Mouse (Mus musculus): ENCODE data around the gene Atp2c2. TPM values are rescaled to one million over a fixed set of nuclear protein-coding genes. Genes with fewer than 3 reads are reported as not detected.

Gene Atp2c2
- polyA plus RNA-seq (2014; fragmentation: Nextera tagmentation; extraction: Ambion mirVana): 0.71 and 2.0 TPM in 2 replicates

DNA sequence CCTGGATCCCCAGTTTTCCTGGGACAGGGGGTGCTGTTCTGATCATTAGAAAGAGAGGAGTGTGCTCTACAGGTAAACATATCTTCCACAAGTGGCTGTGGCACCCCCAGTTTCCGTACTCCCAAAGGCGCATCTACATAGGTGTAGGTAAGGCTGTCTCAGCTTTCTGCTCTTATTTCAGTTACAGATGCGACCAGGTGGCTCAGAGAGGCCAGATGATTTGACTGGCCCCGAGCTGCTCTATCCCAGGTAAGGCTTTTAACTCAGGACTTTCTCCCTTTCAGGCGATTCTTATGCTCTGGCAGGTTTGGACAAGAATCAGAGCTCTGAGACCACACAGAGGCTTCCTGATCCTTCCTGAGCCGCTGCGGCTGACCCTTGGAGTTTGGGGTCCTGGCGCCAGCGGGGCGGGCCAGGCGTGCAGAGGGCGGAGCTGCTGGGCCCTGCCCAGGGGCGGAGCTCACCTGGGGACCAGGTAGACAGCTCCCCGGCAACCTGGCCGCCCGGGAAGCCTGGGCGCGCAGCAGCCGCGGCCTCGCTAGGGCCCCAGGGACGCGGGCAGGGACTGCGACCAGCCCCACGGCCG is at the start of gene Atp2c2:
TSS of gene Atp2c2 (plus strand) at position 461 of the 586 bp plus-strand sequence.
- 2% methylated on average over 26 of the region's 26 CpGs for WGBS
- peaks cover 36% of the 10 kb centered on the region for H3K27me3 ChIP-seq (ENCODE audit: control insufficient read depth, insufficient read depth, low read length)
- ATAC-seq (ENCODE audit: insufficient number of reproducible peaks, low FRiP score, low TSS enrichment, low read depth) (no peak), DNase-seq (ENCODE audit: low spot score) (peak; percentile 38)
- no peaks in the 10 kb centered on the region for H3K9me3 ChIP-seq (ENCODE audit: control insufficient read depth, low read length)
- H3K4me2 ChIP-seq (ENCODE audit: low read depth, severe bottlenecking): peak within 1 kb of the TSS; percentile 31
- H3K27ac ChIP-seq (replicated peaks; ENCODE audit: low read depth, low read length): no peak within 1 kb of the TSS
- peak within 1 kb of the TSS; percentile 30; the same call in 1 of the 2 replicates for H3K9ac ChIP-seq (ENCODE audit: low read length)
- no peaks in the 10 kb centered on the region for H3K4me1 ChIP-seq (ENCODE audit: control insufficient read depth, insufficient read depth, low read length)
- H3K36me3 ChIP-seq (ENCODE audit: control insufficient read depth, insufficient read depth, low read length): no peaks in the 10 kb centered on the region
- H3K4me3 ChIP-seq (ENCODE audit: low read depth, low read length): no peak within 1 kb of the TSS

DNA sequence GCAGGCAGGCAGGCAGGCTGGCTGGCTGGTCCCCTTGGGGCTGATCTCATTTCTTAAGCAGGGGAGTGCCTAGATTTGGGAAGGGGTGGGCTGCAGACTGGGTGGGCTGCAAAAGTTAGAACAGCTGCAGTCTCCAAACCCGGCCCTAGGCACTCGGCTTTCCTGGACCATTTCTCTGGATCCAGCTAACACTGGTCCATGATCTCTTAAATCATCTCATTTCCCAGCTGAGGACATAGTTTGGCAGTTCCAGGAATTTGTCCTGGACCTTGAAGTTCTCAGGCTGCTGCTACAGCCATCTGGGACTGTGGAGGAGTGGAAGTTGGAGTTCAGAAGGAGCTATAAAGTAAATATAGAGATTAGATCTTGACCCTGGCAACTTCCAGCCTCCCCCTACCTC is 48.5 kb upstream of the Atp2c2 start:
- Histone ChIP-seq H3K4me1 (ENCODE audit: control insufficient read depth, insufficient read depth, low read length) (peaks cover 3% of the 10 kb centered on the region; the same call in 1 of the 2 replicates), H3K9me3 (ENCODE audit: control insufficient read depth, low read length) (no peaks in the 10 kb centered on the region; the same call in 1 of the 2 replicates), H3K9ac (ENCODE audit: low read length) (no peak overlapping the region), H3K4me2 (ENCODE audit: low read depth, severe bottlenecking) (no peak overlapping the region), H3K27ac (replicated peaks; ENCODE audit: low read depth, low read length) (no peak overlapping the region), H3K27me3 (ENCODE audit: control insufficient read depth, insufficient read depth, low read length) (no peaks in the 10 kb centered on the region), H3K36me3 (ENCODE audit: control insufficient read depth, insufficient read depth, low read length) (no peaks in the 10 kb centered on the region), H3K4me3 (ENCODE audit: low read depth, low read length) (no peak overlapping the region)
- no peak for DNase-seq (ENCODE audit: low spot score)
- 25% methylated on average over 2 of the region's 2 CpGs for WGBS
- no peak for ATAC-seq (ENCODE audit: insufficient number of reproducible peaks, low FRiP score, low TSS enrichment, low read depth)

DNA sequence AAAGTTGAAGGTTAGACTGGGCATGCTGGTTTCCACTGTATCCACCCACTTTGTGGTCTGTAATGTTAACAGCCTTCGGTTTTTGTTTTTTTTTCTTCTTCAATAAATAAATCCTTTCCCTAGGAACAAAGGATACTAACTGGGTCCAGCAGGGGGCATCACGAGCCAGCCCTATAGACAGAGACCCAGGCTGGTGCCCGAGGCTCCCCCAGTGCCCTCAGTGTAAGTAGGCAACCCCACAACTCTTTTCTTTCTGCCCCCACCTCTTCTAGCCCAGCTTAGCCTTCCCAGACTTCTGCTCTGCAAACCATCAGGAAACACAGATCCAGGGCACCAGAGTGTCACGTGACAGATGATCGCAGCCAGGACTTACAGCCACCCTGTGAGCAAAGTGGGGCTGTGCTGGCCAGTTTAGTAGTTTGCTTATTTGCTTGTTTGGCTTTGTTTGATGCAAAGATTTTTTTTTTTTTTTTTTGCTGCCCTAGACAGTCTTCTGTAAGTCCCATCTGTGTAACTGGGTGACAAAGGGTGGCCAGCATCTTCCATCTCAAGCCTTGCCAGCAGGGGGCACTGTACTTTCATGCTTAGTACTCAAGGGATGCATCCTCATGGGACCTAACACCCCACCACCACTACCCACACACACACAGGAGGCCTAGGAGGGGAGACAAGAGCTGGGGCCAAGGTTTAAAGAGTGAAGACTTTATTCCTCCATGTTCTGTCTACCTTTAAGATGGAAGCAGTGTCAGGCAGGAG is 42.9 kb upstream of the Atp2c2 start:
- DNase-seq (ENCODE audit: low spot score): no peak
- Histone ChIP-seq H3K4me1 (ENCODE audit: control insufficient read depth, insufficient read depth, low read length) (peaks cover 6% of the 10 kb centered on the region), H3K36me3 (ENCODE audit: control insufficient read depth, insufficient read depth, low read length) (no peaks in the 10 kb centered on the region), H3K9ac (ENCODE audit: low read length) (no peak overlapping the region), H3K4me3 (ENCODE audit: low read depth, low read length) (no peak overlapping the region), H3K27me3 (ENCODE audit: control insufficient read depth, insufficient read depth, low read length) (no peaks in the 10 kb centered on the region), H3K27ac (replicated peaks; ENCODE audit: low read depth, low read length) (no peak overlapping the region), H3K9me3 (ENCODE audit: control insufficient read depth, low read length) (no peaks in the 10 kb centered on the region), H3K4me2 (ENCODE audit: low read depth, severe bottlenecking) (no peak overlapping the region)
- ATAC-seq (ENCODE audit: insufficient number of reproducible peaks, low FRiP score, low TSS enrichment, low read depth): no peak
- WGBS: 61% methylated on average over 5 of the region's 5 CpGs

DNA sequence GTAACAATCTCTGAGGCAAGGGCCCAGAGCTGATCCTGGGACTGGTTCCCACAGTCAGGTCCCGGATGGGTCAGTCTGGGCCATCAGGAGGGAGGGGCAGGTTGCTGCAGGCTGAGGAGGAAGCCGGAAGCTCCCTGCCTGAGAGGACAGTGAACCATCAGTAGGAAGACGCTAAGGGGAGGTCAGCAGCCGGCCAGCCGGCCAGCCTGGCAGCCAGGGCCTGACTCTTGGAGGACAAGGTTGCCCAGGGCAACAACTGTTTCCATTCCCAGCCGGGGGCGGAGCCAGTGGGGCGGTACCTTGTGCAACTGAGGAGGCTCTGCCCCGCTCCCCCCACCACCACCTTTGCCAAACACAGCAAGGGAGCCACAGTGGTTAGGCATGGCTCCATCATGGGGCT is 38.7 kb upstream of the Atp2c2 start:
- Histone ChIP-seq H3K4me2 (ENCODE audit: low read depth, severe bottlenecking) (no peak overlapping the region), H3K27me3 (ENCODE audit: control insufficient read depth, insufficient read depth, low read length) (peaks cover 4% of the 10 kb centered on the region; the same call in 1 of the 2 replicates), H3K9me3 (ENCODE audit: control insufficient read depth, low read length) (no peaks in the 10 kb centered on the region), H3K36me3 (ENCODE audit: control insufficient read depth, insufficient read depth, low read length) (no peaks in the 10 kb centered on the region), H3K27ac (replicated peaks; ENCODE audit: low read depth, low read length) (no peak overlapping the region), H3K9ac (ENCODE audit: low read length) (peak overlapping the region; percentile 53), H3K4me3 (ENCODE audit: low read depth, low read length) (no peak overlapping the region), H3K4me1 (ENCODE audit: control insufficient read depth, insufficient read depth, low read length) (peaks cover 8% of the 10 kb centered on the region)
- peak; percentile 67 for DNase-seq (ENCODE audit: low spot score)
- ATAC-seq (ENCODE audit: insufficient number of reproducible peaks, low FRiP score, low TSS enrichment, low read depth): 0 out of 2 replicates have a peak, but pooled peaks have one; percentile 9
- 12% methylated on average over 9 of the region's 9 CpGs for WGBS

DNA sequence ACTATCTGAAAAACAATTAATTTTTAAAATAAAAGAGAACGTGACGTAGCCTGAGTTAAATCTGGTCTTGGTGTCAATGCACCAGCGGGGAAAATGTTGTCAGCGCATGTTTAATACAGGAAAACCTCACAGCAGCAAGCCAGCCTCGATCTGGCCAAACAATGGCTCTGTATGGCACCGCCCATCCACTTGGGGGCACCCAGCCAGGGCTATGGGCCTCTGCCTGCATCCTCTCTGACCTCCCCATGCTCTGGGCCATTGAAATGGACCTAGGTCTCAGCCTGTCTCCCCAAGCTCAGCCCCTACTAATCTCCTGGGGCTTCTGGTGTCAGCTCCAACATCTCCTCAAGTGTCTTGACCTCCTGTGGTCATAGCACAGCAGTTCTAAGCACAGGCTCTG is 37.9 kb upstream of the Atp2c2 start:
- Histone ChIP-seq H3K9ac (ENCODE audit: low read length) (no peak overlapping the region), H3K4me3 (ENCODE audit: low read depth, low read length) (no peak overlapping the region), H3K27me3 (ENCODE audit: control insufficient read depth, insufficient read depth, low read length) (peaks cover 4% of the 10 kb centered on the region; the same call in 1 of the 2 replicates), H3K9me3 (ENCODE audit: control insufficient read depth, low read length) (no peaks in the 10 kb centered on the region), H3K4me1 (ENCODE audit: control insufficient read depth, insufficient read depth, low read length) (peaks cover 9% of the 10 kb centered on the region), H3K27ac (replicated peaks; ENCODE audit: low read depth, low read length) (no peak overlapping the region), H3K36me3 (ENCODE audit: control insufficient read depth, insufficient read depth, low read length) (no peaks in the 10 kb centered on the region), H3K4me2 (ENCODE audit: low read depth, severe bottlenecking) (no peak overlapping the region)
- ATAC-seq (ENCODE audit: insufficient number of reproducible peaks, low FRiP score, low TSS enrichment, low read depth) (no peak), DNase-seq (ENCODE audit: low spot score) (no peak)
- WGBS: 77% methylated on average over 6 of the region's 6 CpGs

DNA sequence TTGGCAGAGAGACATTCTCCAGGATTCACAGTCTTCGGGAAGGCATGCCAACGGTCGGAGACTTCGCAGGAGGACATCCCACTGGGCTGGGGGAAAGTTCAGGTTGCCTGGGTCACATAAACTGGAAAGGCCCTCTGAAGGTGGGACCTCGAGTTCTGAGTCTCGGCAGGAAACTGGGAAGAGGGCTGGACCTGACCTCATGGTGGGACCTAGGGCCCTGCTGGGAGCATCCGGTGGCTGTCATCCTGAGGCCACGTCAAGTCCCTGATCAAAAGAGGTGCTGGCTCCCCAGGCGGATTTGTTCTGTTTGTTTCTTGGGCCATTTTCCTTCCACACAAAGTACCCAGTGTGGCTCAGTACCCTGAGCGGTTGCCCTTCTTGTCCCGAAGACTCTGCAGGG is 36.4 kb upstream of the Atp2c2 start:
- DNase-seq (ENCODE audit: low spot score): no peak
- 69% methylated on average over 11 of the region's 11 CpGs for WGBS
- H3K36me3 ChIP-seq (ENCODE audit: control insufficient read depth, insufficient read depth, low read length): no peaks in the 10 kb centered on the region
- H3K27ac ChIP-seq (replicated peaks; ENCODE audit: low read depth, low read length): no peak overlapping the region
- H3K27me3 ChIP-seq (ENCODE audit: control insufficient read depth, insufficient read depth, low read length): peaks cover 4% of the 10 kb centered on the region; the same call in 1 of the 2 replicates
- peaks cover 9% of the 10 kb centered on the region for H3K4me1 ChIP-seq (ENCODE audit: control insufficient read depth, insufficient read depth, low read length)
- no peak overlapping the region for H3K4me2 ChIP-seq (ENCODE audit: low read depth, severe bottlenecking)
- no peak overlapping the region for H3K4me3 ChIP-seq (ENCODE audit: low read depth, low read length)
- no peak for ATAC-seq (ENCODE audit: insufficient number of reproducible peaks, low FRiP score, low TSS enrichment, low read depth)
- H3K9ac ChIP-seq (ENCODE audit: low read length): no peak overlapping the region
- H3K9me3 ChIP-seq (ENCODE audit: control insufficient read depth, low read length): no peaks in the 10 kb centered on the region

DNA sequence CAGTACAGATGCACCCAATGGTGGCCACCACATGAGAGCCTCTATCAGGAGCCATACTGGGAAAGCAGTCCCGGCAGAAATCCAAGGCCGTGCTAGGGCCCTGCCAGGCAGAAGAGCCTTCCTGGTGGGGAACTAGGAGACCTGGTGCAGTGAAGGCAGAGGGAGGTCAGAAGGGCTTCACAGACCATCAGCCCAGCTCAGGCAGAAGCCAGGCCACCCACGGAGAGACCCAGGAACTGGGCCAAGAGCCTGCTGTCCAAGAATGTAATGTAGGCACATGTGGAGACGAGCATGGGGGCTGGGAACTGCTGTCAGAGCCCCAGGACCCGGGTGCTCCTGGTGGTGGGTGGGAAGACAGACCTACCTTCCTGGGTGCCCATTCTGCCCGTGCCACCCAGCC is 34.5 kb upstream of the Atp2c2 start:
- Histone ChIP-seq H3K9ac (ENCODE audit: low read length) (no peak overlapping the region), H3K4me2 (ENCODE audit: low read depth, severe bottlenecking) (no peak overlapping the region), H3K4me3 (ENCODE audit: low read depth, low read length) (no peak overlapping the region), H3K9me3 (ENCODE audit: control insufficient read depth, low read length) (no peaks in the 10 kb centered on the region), H3K36me3 (ENCODE audit: control insufficient read depth, insufficient read depth, low read length) (no peaks in the 10 kb centered on the region), H3K27ac (replicated peaks; ENCODE audit: low read depth, low read length) (no peak overlapping the region), H3K27me3 (ENCODE audit: control insufficient read depth, insufficient read depth, low read length) (peaks cover 4% of the 10 kb centered on the region; the same call in 1 of the 2 replicates), H3K4me1 (ENCODE audit: control insufficient read depth, insufficient read depth, low read length) (peaks cover 9% of the 10 kb centered on the region)
- ATAC-seq (ENCODE audit: insufficient number of reproducible peaks, low FRiP score, low TSS enrichment, low read depth) (no peak), DNase-seq (ENCODE audit: low spot score) (no peak)
- 85% methylated on average over 6 of the region's 6 CpGs for WGBS

DNA sequence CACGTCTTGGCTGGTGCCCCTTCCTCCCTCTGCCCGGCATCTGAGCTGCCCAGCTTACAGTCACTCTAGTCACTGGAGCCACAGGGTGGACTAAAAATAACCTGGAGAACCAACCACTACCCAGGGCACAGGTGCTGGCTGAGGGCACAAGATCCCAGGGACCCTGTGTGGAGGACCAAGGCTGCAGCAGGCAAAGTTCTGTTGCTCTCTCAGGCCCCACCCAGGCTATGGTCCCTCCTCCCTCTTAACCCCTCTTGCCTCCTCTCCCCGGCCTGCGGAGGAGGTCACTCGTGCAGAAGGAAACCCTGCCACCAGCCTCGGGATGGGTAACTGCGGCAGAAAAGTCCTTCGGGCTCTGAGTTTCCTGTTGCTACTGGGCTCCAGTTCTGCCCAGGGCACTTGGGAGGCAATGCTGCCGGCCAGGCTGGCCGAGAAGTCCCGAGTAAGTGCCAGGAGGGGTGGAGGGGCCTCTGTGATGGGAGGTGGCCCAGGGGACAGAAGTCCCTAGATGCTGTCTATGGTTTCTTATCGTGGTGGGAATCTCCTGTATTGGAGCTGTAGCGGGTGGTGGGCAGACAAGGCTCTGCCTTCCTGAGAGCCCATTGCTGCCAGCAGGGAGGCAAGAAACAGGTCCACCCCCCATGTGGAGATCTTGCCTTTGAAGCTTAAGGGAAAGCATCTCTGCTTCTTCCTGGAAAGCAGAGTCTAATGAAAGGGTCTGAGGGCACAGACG is 33.4 kb upstream of the Atp2c2 start, which contains the start of gene Wfdc1:
TSS of gene Wfdc1 (plus strand) at position 147 of the 733 bp plus-strand sequence.
- no peak within 1 kb of the TSS for H3K4me2 ChIP-seq (ENCODE audit: low read depth, severe bottlenecking)
- 17% methylated on average over 14 of the region's 14 CpGs for WGBS
- peaks cover 3% of the 10 kb centered on the region for H3K4me1 ChIP-seq (ENCODE audit: control insufficient read depth, insufficient read depth, low read length)
- no peaks in the 10 kb centered on the region for H3K36me3 ChIP-seq (ENCODE audit: control insufficient read depth, insufficient read depth, low read length)
- no peak within 1 kb of the TSS for H3K9ac ChIP-seq (ENCODE audit: low read length)
- DNase-seq (ENCODE audit: low spot score): no peak
- ATAC-seq (ENCODE audit: insufficient number of reproducible peaks, low FRiP score, low TSS enrichment, low read depth): no peak
- no peak within 1 kb of the TSS for H3K4me3 ChIP-seq (ENCODE audit: low read depth, low read length)
- H3K27me3 ChIP-seq (ENCODE audit: control insufficient read depth, insufficient read depth, low read length): peaks cover 4% of the 10 kb centered on the region; the same call in 1 of the 2 replicates
- no peak within 1 kb of the TSS for H3K27ac ChIP-seq (replicated peaks; ENCODE audit: low read depth, low read length)
- H3K9me3 ChIP-seq (ENCODE audit: control insufficient read depth, low read length): no peaks in the 10 kb centered on the region
